Mouse (Mus musculus): ENCODE measurements around the gene Xntrpc.
A peak's percentile ranks its signal among the peaks of the same experiment; 100 is the strongest.

The Xntrpc gene

DNA sequence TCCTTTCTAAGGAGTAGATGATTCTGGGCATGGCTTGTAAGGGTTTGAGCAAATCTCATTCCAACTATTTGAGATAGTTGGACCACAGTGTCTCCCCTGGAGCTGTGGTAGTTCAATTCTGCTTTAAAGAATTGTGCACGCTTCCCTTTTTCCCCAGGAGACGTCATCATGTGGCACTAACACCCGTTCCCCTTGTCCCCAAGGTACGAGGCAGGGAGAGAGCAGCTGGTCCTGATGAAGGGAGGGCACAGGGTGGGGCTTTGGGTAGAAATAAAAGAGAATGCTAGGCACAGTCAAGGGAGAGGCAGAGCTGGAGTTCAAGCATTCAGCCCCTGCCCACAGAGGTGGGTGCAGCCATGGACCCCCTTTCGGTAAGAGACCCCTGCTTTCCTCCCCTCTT, 17.3 kb downstream of the Xntrpc start, which contains the start of gene Trpc2:
Trpc2 (plus strand) TSS at position 301 of the 400 bp plus-strand sequence.
- no peak for DNase-seq

DNA sequence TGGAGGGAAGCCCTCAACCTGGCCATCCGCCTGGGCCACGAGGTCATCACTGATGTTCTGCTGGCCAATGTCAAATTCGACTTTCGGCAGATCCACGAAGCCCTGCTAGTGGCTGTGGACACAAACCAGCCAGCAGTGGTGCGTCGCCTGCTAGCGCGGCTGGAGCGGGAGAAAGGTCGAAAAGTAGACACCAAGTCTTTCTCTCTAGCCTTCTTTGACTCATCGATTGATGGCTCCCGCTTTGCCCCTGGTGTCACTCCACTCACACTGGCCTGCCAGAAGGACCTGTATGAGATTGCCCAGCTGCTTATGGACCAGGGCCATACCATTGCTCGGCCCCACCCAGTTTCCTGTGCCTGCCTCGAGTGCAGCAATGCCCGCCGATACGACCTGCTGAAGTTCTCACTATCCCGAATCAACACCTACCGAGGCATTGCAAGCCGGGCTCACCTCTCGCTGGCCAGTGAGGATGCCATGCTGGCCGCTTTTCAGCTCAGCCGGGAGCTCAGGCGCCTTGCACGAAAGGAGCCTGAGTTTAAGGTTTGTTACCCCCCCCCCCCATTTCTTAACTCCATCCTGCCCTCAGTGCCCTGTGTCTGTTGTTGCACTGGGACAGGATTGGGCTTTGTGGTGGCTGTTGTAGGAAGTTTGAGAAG, 18.7 kb downstream of the Xntrpc start:
- DNase-seq = no peak

DNA sequence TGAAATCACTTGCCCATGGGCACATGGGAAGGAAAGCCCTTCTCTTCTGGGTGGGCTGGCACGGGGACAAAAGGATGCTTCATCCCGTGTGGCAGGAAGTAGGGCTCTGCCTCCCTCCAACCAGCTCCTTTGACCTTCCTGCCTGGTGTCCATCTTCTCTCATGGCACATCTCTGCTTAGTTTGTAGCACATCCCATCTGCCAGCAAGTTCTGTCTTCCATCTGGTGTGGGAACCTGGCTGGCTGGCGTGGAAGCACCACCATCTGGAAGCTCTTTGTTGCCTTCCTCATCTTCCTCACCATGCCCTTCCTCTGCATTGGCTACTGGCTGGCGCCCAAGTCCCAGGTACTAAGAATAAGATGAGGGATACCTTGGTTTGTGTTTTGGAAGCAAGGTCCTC, 21.8 kb downstream of the Xntrpc start:
- peak; percentile 29 to 34 for DNase-seq

DNA sequence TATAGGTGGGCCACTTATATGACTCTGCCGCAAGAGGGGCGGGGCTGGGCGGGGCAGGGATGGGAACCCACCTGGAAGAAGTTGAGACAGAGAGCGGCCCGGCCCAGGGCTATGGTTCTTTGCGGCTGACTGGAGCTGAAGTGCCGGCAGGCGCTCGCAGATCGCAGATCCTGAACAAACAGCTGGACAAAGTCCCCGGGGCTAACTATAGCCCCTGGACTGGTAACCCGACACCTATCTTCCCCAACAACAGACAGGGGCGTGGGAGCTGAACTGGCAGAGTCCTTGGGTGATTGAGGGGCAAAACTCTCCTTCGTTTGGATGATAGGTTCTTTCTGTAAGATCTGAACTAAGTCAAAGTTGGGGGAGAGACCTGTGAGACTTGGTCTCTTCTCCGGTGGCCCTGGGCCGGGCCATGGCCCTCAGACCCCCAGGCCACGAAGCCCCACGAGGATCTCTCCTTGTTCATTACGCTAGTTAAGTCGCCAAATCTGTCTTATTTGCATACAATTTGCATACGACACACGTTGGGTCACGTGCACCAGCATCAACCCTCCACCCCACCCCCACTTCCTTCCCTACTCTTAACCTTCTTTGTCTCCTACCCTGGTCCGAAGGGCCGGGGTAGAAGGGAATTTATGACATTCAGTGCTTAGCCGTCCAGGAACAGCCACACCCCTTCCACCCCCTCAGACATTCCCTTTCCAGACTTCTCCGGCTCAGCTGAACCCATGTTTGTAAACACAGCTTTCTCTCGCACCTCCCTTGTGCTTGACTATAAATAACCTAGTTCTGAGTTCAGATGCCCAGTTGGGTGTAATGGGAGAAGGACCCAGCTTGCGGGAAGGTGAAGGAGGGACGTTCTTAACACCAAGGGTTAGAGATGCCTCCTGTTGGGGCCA, 34.5 kb downstream of the Xntrpc start:
- no peak for DNase-seq

DNA sequence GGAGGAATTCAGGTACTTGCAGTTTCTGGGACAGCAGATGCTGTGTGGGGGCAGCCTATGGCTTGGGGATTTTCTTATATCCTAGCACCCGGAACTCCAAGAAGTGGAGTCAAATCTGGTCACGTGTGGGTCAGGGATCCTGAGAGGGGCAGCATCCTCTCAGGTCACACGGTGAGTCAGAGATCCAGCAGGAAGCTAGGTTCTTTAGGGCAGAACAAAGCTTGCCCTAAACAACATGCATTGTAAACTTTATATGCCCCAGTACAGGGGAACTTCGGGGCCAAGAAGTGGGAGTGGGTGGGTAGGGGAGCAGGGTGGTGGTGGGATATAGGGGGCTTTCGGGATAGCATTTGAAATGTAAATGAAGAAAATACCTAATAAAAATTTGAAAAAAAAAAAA, 35.4 kb downstream of the Xntrpc start:
- no peak for DNase-seq

DNA sequence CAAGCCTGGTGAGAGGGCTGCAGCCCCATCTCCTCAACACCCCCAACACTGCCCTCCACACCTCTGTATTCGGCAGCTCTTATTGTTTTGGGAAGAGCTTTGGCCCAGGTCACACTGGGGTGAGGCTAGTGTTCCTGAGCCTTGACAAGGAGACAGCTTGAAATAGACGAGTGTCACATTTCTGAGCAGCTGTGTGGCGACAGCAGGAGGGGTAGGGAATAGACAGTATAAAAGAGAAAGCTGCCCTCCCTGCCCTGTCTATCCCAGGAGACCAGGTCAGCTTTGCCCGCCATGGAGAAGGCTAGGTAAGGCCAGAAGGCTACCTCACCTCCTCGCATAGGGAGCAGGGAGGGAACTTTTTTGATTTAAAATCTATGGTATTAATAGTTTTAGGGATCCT, 36.0 kb downstream of the Xntrpc start, which contains the start of gene Art1:
Art1 (plus strand) TSS at position 257 of the 400 bp plus-strand sequence.
- DNase-seq = no peak

DNA sequence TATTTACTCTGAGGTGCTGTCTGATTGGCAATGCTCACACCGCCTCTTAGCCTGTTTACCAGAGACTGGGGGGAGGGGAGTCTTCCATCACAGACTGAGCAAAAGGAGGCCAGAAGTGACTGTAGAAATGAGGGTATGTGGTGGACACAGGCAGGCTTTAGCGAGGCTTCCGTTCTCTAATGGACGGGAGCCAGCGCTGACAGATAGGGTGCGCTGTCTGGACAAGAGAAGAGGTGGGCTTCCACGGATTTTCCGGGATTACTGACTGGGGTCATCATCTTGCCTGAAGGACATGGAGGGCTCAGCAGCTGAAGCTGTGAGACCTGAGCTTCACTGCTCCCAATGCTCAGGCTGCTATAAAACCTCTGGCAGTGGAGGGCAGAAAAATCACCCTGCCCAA, 36.7 kb downstream of the Xntrpc start:
- DNase-seq = no peak

DNA sequence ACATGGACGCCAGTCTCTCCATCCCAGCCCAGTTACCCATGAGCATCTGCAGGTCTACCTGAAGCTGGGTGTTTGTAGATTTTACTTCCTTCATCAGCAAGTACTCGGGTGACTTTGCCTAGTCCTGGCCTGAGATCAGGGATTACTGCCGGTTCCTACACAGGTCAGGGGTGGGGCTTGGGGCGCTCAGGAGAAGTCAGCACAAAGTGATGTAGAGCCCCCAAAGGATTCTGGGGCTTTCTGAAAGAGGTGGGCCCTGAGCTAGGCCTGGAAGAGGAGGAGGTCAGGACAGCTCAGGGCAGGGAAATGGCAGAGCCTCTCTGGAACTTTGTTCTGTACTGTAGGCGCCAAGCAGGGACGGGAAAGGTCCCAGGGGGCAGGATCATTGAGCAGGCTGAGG, 37.2 kb downstream of the Xntrpc start:
- DNase-seq = no peak

DNA sequence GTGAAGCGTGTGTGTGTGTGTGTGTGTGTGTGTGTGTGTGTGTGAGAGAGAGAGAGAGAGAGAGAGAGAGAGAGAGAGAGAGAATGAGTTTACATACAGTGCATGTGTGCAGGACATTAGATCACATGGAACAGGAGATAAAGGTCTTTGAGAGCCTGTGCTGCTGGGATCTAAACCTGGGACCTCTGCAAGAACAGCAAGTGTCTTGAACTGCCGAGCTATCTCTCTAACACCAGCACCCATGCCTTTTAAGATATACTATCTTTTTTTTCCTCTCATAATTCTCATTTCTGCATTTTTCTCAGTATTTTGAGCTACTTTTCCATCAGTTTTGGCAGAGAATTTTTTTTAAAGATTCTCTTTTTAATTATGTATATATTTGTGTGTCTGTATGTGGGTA, 38.0 kb downstream of the Xntrpc start:
- DNase-seq = no peak

DNA sequence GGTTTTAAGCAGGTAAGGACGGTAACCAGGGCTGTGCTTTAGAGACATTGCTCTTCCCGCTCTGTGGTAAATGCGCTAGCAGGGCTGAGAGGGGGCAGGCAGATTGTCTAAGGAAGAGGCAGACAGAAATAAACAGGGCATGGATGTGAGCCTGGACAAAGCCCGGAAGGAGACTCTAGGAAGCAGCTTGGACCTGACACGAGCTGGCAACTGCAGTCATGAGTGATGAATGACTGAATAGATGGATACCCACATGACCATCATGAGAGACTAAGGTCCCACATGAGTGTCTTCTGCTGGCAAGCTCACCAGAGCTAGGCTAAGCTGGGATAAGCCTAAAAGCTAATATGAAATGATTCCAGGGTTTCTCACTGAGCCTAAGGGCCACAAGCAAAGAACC, 38.6 kb downstream of the Xntrpc start:
- DNase-seq = peak; percentile 40 to 47

DNA sequence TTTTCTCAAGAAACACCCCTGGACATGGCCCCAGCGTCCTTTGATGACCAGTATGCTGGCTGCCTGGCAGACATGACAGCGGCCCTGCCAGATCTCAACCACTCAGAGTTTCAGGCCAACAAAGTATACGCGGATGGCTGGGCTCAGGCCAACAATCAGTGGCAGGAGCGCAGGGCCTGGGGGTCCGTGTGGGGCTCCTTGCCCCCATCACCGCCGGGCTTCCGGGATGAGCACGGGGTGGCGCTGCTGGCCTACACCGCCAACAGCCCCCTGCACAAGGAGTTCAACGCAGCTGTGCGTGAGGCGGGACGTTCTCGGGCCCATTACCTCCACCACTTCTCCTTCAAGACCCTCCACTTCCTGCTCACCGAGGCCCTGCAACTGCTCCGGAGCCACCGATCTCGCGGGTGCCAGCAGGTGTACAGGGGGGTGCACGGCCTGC, 41.2 kb downstream of the Xntrpc start:
- no peak for DNase-seq

DNA sequence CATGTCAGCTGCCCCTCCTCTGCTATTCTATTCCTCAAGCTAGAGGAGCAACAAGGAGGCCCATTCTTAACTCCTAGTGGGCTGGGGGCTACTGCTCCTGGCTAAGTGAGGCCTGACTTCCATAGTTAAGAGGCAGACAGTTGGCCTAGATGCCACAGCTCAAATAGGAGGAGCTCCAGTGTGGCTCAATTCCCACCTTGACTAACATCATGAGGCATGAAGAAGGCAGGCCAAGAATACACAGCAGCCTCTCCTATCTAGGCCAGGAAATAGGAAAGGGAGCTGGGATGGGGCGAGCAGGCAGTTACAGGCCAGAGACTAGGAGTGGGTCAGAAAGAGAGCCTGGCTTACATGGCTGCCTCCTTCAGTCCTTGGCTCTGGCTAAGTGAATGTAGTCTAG, 42.7 kb downstream of the Xntrpc start:
- no peak for DNase-seq

DNA sequence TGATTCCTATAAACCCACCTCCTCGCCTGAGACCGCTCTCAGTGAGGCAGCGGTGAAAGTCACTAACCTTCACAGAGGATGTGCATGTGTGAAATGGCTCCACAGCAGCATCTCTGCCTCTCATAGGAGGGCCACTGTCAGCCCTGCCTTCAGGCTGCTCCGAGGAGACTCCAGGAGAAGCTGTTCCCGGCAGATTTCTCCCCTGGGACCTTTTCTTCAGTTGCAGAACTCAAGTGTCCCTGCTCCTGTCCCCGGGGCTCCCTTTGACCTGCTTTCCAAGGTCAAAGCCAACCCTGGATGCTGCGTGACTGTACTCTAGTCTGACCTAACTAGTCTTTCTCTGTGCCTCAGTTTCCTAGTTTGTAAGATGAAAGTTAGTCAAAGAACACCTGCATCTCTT, 43.7 kb downstream of the Xntrpc start, which contains the start of gene Art5:
Art5 (minus strand) TSS at position 319 of the 400 bp plus-strand sequence.
- DNase-seq = no peak

DNA sequence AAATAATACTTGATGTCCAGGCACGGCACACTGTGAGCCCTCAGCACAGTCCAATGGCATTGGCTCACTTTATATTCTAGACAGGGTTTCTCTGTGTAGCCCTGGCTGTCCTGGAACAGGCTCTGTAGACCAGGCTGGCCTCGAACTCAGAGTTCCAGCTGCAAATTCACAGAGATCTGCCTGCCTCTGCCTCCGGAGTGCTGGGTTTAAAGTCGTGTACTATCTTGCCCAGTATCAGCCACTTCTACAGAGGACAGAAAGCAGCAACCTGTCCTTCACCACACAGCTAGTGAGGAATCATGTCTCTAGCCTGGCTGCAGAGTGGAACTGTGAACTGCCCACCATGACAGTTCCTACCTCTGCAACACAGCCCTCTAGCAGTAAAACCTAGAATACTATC, 44.2 kb downstream of the Xntrpc start:
- DNase-seq = no peak

DNA sequence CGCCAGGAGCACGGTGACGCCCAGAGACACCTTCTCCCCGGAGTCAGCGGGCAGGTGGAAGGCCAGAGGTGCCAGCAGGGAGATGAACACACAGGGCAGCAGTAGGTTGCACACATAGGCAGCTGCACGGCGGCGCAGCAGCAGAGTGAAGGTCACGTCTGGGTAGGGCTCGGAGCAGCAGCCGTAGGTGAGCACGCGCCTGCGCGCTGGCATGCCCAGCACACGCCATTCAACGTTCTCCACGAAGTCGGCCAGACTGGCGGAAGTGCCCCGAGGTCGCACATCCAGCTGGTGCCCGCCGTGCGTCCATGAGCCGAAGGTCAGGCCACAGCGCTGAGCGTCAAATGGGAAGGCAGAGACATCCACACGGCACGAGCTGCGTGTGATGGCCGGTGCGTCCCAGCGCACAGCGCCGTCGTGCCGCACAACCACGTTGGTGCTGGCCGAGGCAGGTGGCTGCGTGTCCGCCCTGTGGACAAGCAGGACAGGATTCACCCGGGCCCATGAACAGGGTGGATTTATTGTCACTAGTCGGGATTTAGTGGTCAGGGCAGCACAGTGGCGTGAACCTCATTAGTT, 47.7 kb downstream of the Xntrpc start:
- DNase-seq = no peak

DNA sequence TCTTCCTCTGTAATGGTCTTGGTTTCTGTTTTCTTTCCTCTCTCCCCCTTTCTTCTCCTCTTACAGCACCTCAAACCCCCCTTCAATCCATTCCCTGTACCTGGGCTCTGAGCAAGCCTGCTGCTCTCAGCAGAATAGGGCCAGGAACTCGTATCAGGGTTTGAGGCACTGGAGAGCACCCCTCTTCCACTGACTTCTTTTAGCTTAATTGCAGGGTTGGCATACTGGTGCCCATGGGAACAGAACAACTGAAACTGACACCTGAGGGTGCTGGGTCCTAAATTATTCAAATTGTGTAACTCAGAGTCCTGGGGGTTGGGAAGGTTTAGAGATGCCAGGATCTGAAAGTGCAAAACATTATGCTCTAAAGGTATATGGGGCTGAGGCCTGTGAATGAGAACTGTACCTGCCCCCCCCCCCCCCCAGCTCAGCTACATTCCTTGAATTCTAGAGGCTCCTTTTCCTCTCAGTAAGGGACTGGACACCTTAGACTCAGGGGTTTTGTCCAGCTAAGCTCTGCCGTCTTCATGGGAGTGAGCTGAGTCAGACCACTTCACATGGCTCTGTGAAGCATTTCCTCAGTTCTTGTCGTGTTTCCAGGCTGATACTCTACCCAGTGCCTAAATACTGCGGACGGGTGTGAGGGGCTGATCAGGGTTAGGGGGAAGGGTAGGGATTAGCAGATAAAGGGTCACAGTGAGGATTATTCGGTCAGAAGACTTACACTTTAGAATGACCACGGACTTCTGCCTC, 51.2 kb downstream of the Xntrpc start, which contains the start of gene Chrna10:
Chrna10 (minus strand) TSS at position 250 of the 753 bp plus-strand sequence.
- no peak for DNase-seq

DNA sequence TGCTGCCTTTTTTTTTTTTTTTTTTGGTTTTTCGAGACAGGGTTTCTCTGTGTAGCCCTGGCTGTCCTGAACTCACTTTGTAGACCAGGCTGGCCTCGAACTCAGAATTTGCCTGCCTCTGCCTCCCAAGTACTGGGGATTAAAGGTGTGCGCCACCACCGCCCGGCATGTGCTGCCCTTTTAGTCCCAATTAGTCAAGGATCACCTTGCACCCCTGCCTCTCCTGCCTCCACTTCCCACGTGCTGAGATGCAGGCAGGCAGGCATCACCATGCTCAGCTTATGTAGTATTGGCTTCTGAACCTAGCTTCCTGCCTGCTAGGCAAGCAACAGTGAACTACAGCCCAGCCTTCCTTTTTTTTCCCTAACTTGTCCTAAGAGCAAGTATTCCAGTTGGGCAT, 51.9 kb downstream of the Xntrpc start:
- no peak for DNase-seq

DNA sequence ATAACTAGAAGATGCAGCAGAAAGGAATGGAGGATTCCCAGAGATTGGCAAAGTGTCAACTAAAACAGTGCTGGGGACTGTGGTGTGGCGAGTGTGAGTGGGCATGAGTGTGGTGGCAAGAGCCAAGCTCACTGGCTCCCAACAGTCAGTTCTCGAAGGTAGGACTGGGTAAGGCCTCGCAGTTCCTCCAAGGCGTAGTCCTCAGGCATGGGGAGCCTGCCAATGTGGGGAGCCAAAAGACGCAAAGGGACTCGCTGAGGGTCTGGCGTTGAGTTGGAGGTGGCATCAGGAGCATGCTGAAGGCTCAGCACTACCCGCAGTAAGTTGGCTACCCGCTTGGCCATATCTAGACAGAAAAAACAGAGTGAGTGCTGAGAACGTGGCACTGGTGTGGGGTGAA, 54.8 kb downstream of the Xntrpc start:
- no peak for DNase-seq

DNA sequence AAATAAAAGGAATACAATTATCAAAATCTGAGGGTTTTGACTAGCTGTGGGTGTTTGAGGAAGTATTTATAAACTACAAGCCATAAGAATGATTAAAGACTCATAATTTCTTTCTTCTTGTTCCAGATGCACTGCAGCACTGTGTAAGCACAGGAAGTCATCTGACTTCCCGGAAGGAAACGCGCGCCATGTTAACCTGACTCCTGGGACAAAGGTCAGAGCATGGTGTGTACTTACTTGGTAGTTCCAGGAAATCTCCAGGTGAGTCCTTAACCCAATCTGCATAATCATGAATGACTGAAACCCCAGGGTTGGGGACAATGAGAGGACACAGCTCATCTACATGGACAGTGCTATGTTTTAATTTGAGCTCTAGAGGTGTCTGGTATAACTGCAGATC, 66.9 kb downstream of the Xntrpc start:
- DNase-seq = no peak

DNA sequence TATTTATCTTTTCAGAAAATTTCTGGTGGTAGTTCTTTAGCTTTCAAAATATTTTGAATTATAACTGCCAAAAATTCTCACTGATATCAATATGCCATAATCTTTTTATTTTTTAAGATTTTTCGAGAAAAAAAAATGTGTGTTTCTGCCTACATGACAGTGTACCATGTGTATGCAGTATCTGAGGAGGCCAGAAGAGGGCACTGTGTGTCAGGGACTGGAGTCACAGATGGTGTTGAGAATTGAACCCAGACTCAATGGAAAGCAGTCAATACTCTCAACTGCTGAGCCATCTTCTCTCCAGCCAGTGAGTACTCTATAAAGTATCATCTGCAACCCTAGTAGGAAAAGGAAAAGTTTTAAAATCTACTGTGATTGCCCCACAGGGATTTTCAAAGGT, 72.0 kb downstream of the Xntrpc start:
- DNase-seq = peak; percentile 20 to 30

DNA sequence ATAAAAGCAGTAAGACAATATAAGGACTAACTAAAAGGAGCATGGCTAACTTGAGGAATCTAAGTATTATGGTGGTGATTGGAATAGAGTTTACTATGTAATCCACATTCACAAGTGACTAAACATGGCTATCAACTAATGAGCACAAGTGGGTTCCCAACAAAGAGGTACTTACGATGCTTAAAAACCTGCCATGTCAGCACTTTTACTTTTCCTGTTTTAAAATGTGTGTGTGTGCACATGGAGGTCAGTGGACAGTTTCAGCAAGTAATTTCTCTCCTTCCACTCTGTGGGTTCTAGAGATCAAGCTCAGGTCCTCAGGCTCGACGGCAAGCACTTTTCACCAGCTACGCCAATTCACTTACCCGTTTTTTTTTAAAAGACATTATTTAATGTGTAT, 72.4 kb downstream of the Xntrpc start:
- no peak for DNase-seq
